Mouse (Mus musculus) embryo, embryonic 11.5 days (tissue): ENCODE measurements around the gene Tmem62.
"Not testable (repeated sequence)": the region's sequence is repeated elsewhere in the genome, so short reads cannot be mapped to it uniquely, and the experiment has no call there.

Experiments used
- DNase-seq: peaks from one replicate; pipeline ENCODE4 v3.0.0-alpha.2; 2012; ENCODE audit warnings: low read depth, low spot score

The Tmem62 gene

DNA sequence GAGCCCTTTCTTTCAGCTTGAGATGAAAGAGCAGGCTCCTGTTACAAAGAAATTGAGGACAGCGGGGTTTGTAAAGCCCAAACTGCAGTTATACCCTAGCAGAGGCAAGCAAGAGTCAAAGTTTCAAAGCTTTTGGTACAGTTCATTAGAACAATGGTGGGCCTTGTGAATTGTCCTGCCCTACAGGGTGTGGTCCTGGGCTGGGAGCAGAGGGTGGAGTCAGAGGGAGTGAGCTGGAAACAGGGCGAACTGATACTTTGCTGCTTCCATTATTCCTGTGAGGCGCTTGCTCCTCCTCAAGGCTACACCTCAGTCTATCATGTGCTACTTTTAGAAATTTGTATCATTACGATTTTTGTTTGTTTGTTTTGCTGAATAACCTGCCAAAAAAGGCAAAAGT lies 14.4 kb downstream of the Tmem62 start:
- DNase-seq: no peak

DNA sequence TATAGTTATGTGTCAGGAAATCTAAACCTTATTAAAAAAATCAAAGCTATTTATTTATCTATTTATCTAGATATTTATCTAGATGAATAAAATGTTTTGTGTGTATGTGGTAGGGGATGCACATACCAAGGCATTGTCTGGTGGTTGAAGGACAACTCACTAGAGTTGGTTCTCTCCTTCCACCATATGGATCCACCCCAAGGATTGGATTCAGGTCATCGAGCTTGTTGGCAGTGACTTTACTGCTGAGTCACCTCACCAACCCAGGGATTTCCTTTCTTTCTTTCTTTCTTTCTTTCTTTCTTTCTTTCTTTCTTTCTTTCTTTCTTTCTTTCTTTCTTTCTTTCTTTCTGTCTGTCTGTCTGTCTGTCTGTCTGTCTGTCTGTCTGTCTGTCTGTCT lies 19.8 kb downstream of the Tmem62 start:
- DNase-seq: not testable (repeated sequence)

DNA sequence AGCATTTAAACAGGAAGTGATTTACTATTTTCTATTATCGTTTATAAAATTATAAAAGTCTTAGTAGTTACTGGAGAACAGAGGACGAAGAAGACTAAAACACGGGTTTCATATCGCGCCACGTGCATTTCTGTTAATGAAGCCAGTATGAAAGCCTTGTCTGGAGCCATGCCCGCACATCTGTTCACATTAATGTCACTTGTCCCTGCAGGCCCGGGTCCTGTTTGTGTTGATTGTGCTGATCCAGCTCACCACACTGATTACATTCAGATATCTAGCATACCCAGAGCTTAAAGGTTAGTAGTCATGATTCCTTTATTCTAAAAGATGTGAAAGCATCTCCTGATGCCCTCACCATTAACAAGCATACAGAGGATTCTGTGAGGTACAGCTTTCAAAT lies 22.0 kb downstream of the Tmem62 start:
- no peak for DNase-seq

DNA sequence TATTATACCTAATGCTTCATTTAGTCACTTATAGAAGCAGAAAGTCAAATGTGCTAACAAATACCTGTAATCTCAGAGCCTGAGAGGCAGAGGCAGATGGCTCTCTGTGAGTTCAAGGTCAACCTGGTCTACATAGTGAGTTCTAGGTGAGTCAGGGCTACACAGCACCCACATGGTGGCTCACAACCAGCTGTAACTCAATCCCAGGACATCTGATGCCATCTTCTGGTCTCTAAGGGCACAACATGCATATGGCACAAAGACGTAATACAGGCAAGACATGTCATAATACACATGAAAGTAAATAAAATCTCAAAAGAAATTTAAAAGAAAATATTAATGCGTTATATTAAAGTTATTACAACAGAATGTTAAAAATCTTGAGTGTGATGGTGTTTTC lies 26.8 kb downstream of the Tmem62 start:
- no peak for DNase-seq

DNA sequence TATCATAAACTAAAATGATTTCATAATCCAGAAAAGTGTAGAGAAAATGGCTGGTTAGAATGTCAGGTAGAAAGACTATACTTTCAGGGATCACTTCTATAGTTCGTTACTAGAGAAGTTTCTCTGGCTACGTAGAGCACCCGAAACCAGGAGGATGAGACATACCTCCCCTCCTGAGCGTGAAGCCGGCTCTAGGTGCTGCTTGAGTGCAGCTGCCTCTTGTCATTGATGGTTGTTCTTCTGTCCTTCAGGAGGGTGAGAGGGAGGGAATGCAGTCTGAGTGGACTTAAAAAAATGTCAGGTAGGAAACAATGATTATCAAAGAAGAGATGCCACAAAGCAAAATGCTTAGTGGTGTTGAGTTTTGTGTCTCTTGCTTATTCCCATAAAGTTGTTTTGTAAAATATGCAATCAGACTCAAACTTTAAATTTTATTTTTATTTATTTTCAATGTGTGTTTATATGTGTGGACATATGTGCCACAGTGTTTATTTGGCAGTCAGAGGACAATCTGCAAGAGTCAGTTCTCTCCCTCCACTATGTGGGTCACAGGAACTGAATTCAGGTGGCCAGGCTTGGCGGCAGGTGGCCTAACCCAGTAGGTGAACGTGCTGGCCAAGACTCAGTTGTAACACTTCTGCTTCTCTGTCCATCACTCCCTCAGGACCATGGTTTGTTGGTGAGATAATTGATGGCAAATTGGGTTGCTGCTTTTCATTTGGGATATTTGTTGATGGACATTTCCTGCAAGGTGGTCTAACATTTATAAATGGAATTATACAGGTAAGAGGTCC lies 27.4 kb downstream of the Tmem62 start:
- DNase-seq: no peak

DNA sequence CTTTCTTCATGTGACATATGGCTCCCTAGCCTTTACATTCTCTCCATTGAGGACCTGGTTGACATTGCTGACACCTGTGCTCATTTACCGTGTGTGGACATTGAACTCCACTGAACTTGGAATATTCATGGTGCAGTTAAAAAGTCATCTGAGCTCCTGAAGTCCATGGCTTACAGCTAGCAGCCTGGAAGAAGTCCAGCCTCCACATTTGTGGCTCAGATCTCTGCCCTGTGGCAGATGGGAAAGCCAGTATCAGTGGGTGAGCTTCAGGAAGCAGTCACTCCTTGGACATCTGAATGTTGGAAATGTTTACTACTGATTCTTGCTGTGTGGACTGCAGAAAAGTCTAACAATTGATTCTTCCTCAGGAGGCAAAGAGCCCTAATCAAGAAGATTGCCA lies 30.2 kb downstream of the Tmem62 start:
- no peak for DNase-seq

DNA sequence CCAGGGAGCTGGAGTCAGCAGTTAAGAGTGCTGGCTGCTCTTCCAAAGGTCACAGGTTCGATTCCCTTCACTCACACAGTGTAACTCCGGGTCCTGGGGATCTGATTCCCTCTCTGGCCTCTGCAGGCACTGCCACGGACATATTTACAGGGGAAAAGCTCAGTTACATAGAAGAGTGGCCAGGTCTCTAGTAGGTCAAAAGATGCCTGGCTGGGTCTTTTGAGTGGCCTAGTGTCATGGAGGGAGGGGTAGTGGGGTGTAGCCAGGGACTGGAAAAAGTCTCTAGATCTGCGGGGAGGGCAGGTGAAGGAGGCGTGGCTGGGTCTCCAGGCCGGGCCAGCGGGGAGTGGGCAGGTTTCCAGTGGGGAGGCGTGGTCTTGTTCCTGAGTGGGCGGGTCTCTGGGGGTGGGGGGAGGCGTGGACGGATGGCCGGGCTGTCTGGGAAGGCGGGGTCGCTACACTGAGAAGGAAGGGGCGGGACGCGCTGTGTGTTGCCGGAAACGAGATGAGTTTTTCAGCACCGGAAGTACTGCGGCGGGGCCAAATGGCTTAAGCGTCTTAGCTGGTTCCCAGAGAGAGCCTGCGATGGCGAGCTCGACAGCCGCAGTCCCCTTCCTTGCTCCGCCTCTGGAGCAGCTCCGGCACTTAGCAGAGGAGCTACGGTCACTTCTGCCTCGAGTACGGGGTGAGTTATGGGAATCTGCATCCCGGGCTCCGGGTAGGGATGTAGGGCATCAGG lies 31.3 kb downstream of the Tmem62 start, which contains the start of gene Ccndbp1:
Gene Ccndbp1, plus strand, starts transcription at position 479 of the 739 bp plus-strand sequence.
- peak; percentile 84 for DNase-seq

DNA sequence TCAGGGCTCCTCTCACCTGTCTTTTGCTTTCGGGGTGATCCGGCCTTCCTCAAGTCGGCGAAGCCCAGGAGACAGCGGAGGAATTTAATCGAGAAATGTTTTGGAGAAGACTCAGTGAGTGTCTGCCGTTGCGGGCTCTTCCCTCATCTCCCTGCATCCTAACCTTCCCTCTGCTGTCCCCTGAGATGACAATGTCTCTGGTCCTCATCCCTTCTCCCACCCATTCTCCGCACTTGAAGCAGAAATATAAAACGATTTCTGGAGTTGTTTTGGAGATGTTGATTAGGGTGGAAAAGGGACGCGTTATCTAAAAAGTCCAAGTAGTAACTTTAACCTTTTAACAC lies 31.8 kb downstream of the Tmem62 start:
- DNase-seq: no peak

DNA sequence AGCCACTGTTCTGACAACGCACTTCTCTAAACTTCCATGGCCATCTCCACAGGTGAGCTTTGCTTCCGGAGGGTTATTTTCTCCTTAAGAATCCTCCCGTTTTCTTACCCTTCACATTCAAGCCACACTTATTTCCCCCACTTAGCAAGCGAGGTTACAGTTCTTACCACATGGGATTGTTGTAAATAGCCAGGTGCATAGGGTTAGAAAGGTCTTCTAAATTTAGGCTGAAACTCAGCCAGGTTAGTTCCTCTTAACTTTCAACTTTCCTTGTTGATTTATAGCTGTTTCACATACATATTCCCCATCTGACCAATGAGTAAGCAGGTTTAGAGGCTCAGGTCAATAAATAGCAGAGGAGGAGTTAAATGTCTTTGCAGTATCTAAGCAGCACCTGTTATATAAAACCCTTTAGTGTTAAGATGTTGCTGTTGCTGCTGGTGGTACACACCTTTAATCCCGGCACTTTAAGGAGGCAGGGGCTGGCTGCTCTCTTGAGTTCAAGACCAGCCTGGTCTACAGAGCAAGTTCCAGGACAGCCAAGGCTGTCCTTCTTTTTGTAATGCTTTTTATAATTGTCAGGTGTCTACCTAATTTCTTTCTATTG lies 32.4 kb downstream of the Tmem62 start:
- DNase-seq: no peak

DNA sequence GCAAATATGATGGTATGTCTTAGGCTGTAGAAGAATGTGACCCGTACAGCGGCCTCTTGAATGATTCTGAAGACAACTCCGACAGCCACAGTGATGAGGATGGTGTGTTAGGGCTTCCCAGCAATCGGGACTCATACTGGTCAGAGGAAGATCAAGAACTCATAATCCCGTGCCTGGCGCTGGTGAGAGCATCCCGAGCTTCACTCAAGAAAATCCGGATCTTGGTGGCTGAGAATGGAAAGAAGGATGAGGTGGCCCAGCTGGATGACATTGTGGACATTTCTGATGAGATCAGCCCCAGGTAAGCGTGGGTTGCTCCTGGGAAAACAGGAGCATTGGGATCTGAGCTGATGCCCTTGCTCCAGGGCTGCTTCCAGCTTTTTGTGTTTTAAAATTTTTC lies 35.9 kb downstream of the Tmem62 start:
- DNase-seq: no peak

DNA sequence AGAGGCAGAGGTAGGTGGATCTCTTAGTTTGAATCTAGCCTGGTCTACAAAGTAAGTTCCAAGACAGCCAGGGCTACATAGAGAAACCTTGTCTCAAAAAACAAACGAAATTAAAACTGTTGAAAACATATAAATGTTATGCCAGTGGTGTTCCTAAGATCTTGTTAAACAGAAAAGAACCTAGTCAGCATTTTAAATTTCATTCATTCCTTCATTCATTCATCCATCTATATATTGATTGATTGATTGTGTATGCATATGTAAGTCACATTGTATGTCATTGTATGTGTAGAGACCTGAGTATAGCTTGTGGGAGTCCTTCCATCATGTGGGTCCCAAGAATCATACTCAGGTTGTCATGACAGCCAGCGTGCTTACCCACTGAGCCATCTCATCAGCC lies 38.7 kb downstream of the Tmem62 start:
- no peak for DNase-seq

DNA sequence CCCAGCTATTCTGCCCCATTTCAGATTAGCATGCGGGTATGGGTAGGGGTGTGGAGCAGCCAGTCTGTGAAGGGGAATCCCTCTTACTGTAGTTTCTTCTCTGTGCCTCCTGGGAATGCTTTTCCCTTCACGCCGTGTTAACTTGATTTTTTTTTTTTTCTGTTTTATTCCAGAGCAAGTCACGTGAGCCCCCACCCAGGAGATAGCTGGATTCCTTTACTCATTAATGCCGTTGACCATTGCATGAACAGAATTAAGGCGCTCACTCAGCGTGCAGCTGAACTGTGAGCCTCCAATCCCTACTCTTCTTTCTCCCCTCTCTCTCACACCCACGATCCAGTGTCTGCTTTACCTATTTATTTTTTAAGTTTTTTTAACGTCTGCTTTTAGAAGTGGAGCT lies 39.4 kb downstream of the Tmem62 start:
- DNase-seq: no peak

DNA sequence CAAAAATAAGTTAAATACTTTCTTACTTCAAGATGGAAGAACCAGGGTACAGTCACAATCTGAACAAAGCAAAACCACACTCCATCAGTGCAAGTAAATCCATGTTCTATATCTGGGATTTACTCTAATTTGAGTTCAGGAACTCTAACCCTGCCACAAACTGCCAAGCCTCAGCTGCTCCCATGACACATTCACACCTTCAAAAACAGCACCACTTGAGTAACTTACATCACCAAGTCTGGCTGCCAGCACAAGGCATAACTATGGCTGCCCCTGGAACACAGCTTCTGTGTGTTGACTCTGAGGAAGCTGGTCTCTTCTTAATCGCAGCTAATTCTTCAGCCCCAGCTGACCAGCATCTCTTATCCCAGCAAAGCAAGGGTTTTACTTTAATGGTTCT lies 40.3 kb downstream of the Tmem62 start:
- DNase-seq: no peak

DNA sequence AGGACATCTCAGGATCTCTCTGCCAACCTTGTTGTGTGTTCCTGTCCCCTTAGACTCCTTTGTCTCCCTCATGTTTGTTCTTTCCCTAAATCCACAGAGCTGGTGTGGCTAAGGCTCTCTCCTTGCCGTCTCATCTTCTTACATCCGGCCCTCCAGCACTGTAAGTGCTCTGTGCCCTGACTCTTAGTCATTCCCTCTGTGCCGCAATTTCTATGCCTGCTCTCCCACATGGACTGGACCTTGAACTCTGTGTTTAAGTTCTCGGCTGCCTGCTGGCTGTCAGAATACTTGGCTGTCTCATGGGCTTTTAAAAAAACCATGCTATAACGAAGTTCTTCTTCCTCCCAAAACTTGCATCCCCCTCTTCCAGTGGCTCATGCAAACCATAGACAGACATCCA lies 46.1 kb downstream of the Tmem62 start:
- no peak for DNase-seq

DNA sequence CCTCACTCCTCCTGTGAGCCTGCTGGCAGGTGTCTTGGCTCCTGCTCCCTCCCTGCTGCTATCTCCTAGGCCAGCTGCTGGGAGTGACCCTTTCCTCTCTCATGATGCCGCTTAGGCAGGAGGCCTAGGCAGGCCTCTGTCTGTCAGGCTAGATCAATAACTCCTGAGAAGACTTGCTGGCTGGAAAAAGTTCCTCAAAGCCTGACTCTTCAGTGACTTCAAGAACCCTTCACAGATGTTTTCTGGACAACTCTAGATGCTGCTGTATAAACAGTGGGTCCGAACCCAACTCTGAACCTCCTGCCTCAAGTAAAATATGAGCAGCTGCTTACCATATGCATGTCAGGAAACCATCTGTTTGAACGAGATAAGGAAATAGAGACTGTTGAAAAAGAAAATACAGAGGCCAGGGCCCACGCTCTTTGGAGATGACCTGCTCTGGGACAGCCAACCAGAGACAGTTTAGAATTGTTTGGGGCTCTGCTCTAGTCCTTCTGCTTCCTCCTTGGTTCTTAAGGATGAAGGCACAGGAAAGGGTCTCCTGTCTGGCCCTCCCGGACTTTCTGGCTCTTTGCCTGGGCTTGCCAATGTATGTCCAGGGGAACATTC lies 60.0 kb downstream of the Tmem62 start, which contains the start of gene Epb42:
Gene Epb42, minus strand, starts transcription at position 340 of the 609 bp plus-strand sequence.
- DNase-seq: no peak

DNA sequence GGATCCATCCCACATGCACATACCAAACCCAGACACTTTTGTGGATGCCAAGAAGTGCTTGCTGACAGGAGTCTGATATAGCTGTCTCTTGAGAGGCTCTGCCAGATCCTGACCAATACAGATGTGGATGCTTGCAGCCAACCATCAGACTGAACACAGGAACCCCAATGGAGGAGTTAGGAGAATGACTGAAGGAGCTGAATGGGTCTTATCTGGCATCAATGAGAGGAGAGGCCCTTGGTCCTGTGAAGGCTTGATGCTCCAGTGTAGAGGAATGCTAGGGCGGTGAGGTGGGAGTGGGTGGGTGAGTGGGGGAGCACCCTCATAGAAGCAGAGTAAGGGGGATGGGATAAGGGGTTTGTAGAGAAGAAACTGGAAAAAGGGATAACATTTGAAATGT lies 62.0 kb downstream of the Tmem62 start:
- not testable (repeated sequence) for DNase-seq

DNA sequence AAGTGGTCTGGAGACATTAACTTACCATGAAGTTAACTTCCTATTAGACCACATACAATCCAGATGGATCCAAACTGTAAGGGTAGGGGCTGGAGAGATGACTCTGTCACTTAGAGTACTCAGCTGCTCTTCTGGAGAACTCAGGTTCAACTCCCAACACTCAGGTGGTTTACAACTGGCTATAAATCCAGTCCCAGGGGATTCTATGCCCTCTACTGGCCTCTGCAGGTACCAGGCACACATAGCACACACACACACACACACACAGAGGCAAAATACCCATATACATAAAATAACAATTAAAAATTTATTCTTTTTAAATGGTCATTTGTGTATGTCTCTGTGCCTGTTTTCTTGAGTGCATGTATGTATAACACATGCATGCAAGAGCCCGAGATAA lies 62.6 kb downstream of the Tmem62 start:
- no peak for DNase-seq

DNA sequence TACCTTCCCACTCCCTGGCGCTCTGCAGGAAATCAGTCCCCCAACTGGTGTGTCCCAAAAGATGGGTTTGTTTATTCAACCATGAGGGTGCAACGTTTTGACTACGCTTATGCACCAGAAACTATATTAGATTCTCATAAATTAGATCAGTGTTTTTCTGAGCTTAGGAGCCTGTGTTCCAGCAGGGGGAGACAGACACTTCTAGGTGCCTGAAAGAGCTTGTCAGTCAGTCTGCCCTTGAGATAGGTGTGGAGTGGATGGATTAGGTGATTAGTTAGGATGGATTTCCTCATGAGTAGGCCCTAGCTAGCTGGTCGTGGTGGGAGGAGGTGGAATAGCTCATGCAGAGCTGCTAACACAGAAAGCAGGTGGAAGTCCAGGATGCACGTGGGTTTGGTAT lies 64.3 kb downstream of the Tmem62 start:
- peak; percentile 23 for DNase-seq

DNA sequence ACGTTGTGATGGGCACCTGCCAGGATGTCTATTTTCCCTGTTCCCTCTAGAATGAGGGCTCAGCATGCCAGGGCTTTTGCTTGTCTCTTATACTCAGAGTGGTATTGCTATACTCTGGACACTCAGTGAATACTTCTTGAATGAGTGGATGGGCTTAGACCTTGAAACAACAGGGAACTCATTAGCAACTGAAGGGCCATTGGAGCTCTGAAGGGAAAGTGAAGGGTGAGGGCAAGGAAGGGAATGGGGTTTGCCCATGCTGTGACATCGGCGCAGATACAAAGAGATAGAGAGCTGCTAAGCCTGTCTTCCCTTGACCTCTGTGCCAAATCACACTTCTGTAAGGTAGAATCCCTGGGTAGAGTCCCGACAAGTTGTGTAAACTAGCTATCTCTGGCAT lies 68.8 kb downstream of the Tmem62 start:
- no peak for DNase-seq

DNA sequence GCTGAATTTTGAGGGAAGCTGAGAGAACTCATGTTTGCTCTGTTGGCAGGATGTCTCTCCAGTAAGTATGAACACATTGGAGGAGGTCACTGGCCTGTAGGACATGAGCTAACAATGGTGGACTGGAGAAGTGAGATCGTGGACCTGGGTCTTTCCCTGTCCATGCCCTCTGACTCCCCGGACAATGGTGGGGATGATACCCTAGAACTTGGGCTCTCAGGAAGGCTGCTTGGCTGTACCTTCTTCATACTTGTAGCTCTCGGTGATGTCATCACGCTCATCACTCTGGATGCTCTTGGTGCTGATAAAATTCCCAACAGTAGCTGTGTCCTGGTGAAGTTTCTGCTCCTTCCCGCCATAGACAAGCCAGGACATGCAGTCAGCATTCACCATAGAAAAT lies 75.4 kb downstream of the Tmem62 start:
- DNase-seq: no peak

DNA sequence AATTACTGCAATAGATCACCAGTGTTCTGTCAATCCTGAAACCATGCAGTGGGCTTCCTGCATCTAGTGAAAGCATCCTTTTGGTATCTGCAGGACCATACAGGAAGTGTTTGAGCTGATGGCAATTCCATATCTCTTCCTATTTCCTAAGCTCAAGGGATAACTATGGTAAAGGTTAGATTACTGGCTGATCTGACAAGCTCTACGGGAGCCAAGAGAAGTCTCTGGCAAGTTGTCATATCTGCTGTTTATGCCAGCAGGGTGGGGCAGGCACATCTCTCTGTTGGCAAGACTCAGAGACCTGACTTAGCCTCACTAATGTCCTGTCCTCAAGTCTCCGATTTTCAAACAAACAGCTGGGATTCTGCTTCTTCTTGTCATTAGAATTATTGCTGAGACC lies 77.2 kb downstream of the Tmem62 start:
- DNase-seq: no peak

DNA sequence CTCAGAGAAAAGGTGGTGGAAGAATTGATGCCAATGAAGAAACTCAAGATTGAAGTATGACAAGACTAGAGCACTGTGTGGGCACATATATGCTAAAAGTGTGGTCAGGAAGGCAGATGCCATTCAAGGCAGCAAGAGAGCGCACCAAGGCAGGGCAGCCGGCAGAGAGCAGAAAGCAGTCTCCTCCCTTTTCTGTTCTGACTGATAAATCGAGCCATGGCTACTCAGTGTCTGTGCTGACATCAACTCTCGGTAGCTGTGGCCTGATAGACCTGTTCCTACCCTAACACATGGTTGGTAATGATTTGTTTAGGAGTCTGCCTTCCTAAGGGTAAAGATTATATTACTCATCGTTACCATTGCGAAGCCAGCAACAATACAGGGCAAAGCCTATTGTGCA lies 79.1 kb downstream of the Tmem62 start:
- no peak for DNase-seq
